In the genomic region with DNA sequence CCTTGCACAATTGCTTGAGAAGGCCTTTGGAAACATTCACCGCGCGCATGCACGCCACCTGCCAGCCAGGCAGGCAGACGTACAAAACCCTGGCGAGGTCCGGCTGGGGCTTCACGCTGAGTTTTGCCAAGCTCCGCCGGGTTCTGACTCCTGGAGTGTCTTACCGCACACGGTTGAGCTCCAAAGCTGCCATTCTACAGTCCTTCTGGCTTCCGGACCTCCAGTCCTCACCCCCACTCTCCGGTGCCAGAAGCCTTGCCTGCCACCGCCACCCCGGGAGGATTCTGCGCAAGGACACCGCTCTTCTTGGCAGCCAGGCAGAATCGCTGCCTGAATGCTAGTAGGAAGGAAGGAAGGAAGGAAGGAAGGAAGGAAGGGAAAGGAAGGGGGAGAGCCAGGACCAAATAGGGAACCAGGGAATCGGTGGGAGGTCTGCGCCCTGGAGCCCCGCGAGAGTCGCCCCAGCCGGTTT, we compare ENCODE assay signal across 9 mouse cellular contexts. TPM values are rescaled to one million over a fixed set of nuclear protein-coding genes. Genes with fewer than 3 reads are reported as not detected.
DNase-seq lines count a peak whose midpoint lies in the region; ATAC-seq and TF ChIP-seq lines count a peak whose summit lies in the region.
"Had no signal": no experiment of that assay in that cellular context is flagged by ENCODE, and none has a peak within 500 bp of the region (broad histone marks: within the 10 kb centered on the region; RNA-seq: fewer than 3 reads in every experiment).

No protein-coding gene starts in this region.

- H3K27me3 ChIP-seq in liver, adult 2 months (ENCODE audit: control insufficient read depth, insufficient read depth, low read length) = peaks cover 58% of the 10 kb centered on the region
- H3K27me3 ChIP-seq in liver, embryonic 12.5 days (replicated peaks) = peaks cover 99% of the 10 kb centered on the region
- peaks cover 89% of the 10 kb centered on the region for H3K27me3 ChIP-seq in embryonic facial prominence, embryonic 11.5 days (ENCODE audit: control insufficient read depth, insufficient read depth, low read length)
- H3K27me3 ChIP-seq in hindbrain, embryonic 14.5 days (ENCODE audit: control insufficient read depth, insufficient read depth, low read length) = peaks cover 98% of the 10 kb centered on the region
- peaks cover 83% of the 10 kb centered on the region for H3K27me3 ChIP-seq in neural tube, embryonic 14.5 days (ENCODE audit: control insufficient read depth, insufficient read depth, low read length)

- no peak overlapping the region for H3K27ac ChIP-seq in liver, adult 2 months (replicated peaks; ENCODE audit: insufficient read depth, low read depth, low read length)
- H3K27ac ChIP-seq in liver, embryonic 12.5 days = no peak overlapping the region
- no peak overlapping the region for H3K27ac ChIP-seq in embryonic facial prominence, embryonic 11.5 days (replicated peaks; ENCODE audit: low read depth, low read length)
- 0 out of 2 replicates have a peak overlapping the region, but pooled peaks have one; percentile 5 for H3K27ac ChIP-seq in hindbrain, embryonic 14.5 days
- no peak overlapping the region for H3K27ac ChIP-seq in neural tube, embryonic 14.5 days (ENCODE audit: low read depth, low read length)

- no peaks in the 10 kb centered on the region for H3K36me3 ChIP-seq in liver, adult 2 months (ENCODE audit: control insufficient read depth, insufficient read depth, low read length)
- no peaks in the 10 kb centered on the region for H3K36me3 ChIP-seq in liver, embryonic 12.5 days
- no peaks in the 10 kb centered on the region for H3K36me3 ChIP-seq in embryonic facial prominence, embryonic 11.5 days (replicated peaks; ENCODE audit: control insufficient read depth, insufficient read depth, low read depth, low read length)
- no peaks in the 10 kb centered on the region for H3K36me3 ChIP-seq in hindbrain, embryonic 14.5 days (replicated peaks; ENCODE audit: control insufficient read depth, insufficient read depth)
- no peaks in the 10 kb centered on the region for H3K36me3 ChIP-seq in neural tube, embryonic 14.5 days (ENCODE audit: control insufficient read depth, insufficient read depth, low read length)

- 2% methylated on average over 25 of the region's 25 CpGs for WGBS in liver, adult 2 months
- WGBS in liver, embryonic 12.5 days (ENCODE audit: insufficient replicate concordance) = 2% methylated on average over 25 of the region's 25 CpGs
- WGBS in embryonic facial prominence, embryonic 11.5 days = under 1% methylated on average over 25 of the region's 25 CpGs
- WGBS in hindbrain, embryonic 14.5 days = under 1% methylated on average over 25 of the region's 25 CpGs
- under 1% methylated on average over 25 of the region's 25 CpGs for WGBS in neural tube, embryonic 14.5 days

- no peak overlapping the region for H3K4me2 ChIP-seq in liver, embryonic 12.5 days
- H3K4me2 ChIP-seq in embryonic facial prominence, embryonic 11.5 days (ENCODE audit: low read depth, low read length) = peak overlapping the region; percentile 13; the same call in 1 of the 2 replicates
- H3K4me2 ChIP-seq in hindbrain, embryonic 14.5 days (replicated peaks) = peak overlapping the region; percentile 12
- H3K4me2 ChIP-seq in neural tube, embryonic 14.5 days (ENCODE audit: low read depth, low read length) = peak overlapping the region; percentile 8; the same call in 1 of the 2 replicates

- DNase-seq in liver, adult 2 months (ENCODE audit: extremely low read depth, low read depth, low spot score) = peak; percentile 34
- DNase-seq in embryonic facial prominence, embryonic 11.5 days (ENCODE audit: low spot score) = peak; percentile 45
- DNase-seq in hindbrain, embryonic 14.5 days (ENCODE audit: low spot score) = no peak
- no peak for DNase-seq in thymus, postnatal 14 days
- DNase-seq in urinary bladder, postnatal 14 days (ENCODE audit: low spot score) = no peak

- H3K9ac ChIP-seq in liver, adult 2 months (ENCODE audit: low read depth, low read length) = no peak overlapping the region
- H3K9ac ChIP-seq in liver, embryonic 12.5 days = no peak overlapping the region
- 0 out of 2 replicates have a peak overlapping the region, but pooled peaks have one; percentile 9 for H3K9ac ChIP-seq in embryonic facial prominence, embryonic 11.5 days (replicated peaks; ENCODE audit: low read length)
- no peak overlapping the region for H3K9ac ChIP-seq in hindbrain, embryonic 14.5 days
- H3K9ac ChIP-seq in neural tube, embryonic 14.5 days (replicated peaks; ENCODE audit: low read depth, low read length) = no peak overlapping the region

- no peak for ATAC-seq in liver, embryonic 12.5 days
- ATAC-seq in embryonic facial prominence, embryonic 11.5 days (replicated peaks; ENCODE audit: insufficient number of reproducible peaks, low FRiP score, low TSS enrichment, low read depth) = no peak
- ATAC-seq in hindbrain, embryonic 14.5 days (ENCODE audit: low FRiP score) = no peak
- no peak for ATAC-seq in neural tube, embryonic 14.5 days (ENCODE audit: low read depth)

- TF ChIP-seq POLR2A in liver, adult 2 months (IDR thresholded peaks at IDR 0.05; ENCODE audit: extremely low read depth, insufficient read depth, low read length) = no peak

- no peaks in the 10 kb centered on the region for H3K4me1 ChIP-seq in liver, adult 2 months (ENCODE audit: control insufficient read depth, insufficient read depth, low read length)
- peaks cover 16% of the 10 kb centered on the region for H3K4me1 ChIP-seq in liver, embryonic 12.5 days
- H3K4me1 ChIP-seq in embryonic facial prominence, embryonic 11.5 days (ENCODE audit: control insufficient read depth, insufficient read depth, low read length) = peaks cover 3% of the 10 kb centered on the region; the same call in 1 of the 2 replicates
- H3K4me1 ChIP-seq in hindbrain, embryonic 14.5 days (replicated peaks; ENCODE audit: control insufficient read depth, insufficient read depth, low read length) = peaks cover 7% of the 10 kb centered on the region; the same call in 1 of the 2 replicates
- H3K4me1 ChIP-seq in neural tube, embryonic 14.5 days (ENCODE audit: control insufficient read depth, insufficient read depth, low read length) = no peaks in the 10 kb centered on the region

- H3K79me2 ChIP-seq in liver, adult 2 months (ENCODE audit: control insufficient read depth, insufficient read depth, low read length) = no peaks in the 10 kb centered on the region

- no peak overlapping the region for H3K4me3 ChIP-seq in liver, adult 2 months (ENCODE audit: insufficient read depth, low read depth, low read length)
- H3K4me3 ChIP-seq in liver, embryonic 12.5 days = no peak overlapping the region
- peak overlapping the region; percentile 15; the same call in 1 of the 2 replicates for H3K4me3 ChIP-seq in embryonic facial prominence, embryonic 11.5 days (ENCODE audit: low read depth, low read length)
- H3K4me3 ChIP-seq in hindbrain, embryonic 14.5 days (replicated peaks; ENCODE audit: low read length) = peak overlapping the region; percentile 17
- no peak overlapping the region for H3K4me3 ChIP-seq in neural tube, embryonic 14.5 days (ENCODE audit: low read depth, low read length)
- H3K4me3 ChIP-seq: myocyte had no signal

- H3K9me3 ChIP-seq in liver, embryonic 12.5 days (replicated peaks) = peaks cover 5% of the 10 kb centered on the region; the same call in 1 of the 2 replicates
- peaks cover 2% of the 10 kb centered on the region; the same call in 1 of the 2 replicates for H3K9me3 ChIP-seq in embryonic facial prominence, embryonic 11.5 days (replicated peaks; ENCODE audit: control insufficient read depth, low read length)
- peaks cover 3% of the 10 kb centered on the region; the same call in 1 of the 2 replicates for H3K9me3 ChIP-seq in hindbrain, embryonic 14.5 days (ENCODE audit: control insufficient read depth, low read length)
- no peaks in the 10 kb centered on the region for H3K9me3 ChIP-seq in neural tube, embryonic 14.5 days (ENCODE audit: control insufficient read depth, low read length)

- no peak for TF ChIP-seq CTCF in liver, adult 2 months (IDR thresholded peaks at IDR 0.05; ENCODE audit: low read depth, low read length)

RNA-seq across cellular contexts. Expression of a gene that starts 3.0 kb away (rescaled TPM):
- not detected in 2 replicates for total RNA-seq in liver, adult 2 months (2014; rRNA removed)
- polyA plus RNA-seq in liver, adult 2 months (2012; rRNA removed) = not detected in 2 replicates
- polyA plus RNA-seq in liver, embryonic 12.5 days (2016; fragmentation: Nextera tagmentation; extraction: Ambion mirVana) = not detected in 2 replicates
- 2.3 and 2.7 TPM in 2 replicates for polyA plus RNA-seq in embryonic facial prominence, embryonic 11.5 days (2014; fragmentation: Nextera tagmentation; extraction: Ambion mirVana)
- 10.9 and 14.1 TPM in 2 replicates for polyA plus RNA-seq in hindbrain, embryonic 14.5 days (2014; fragmentation: Nextera tagmentation; extraction: Ambion mirVana)
- 6.5 and 8.3 TPM in 2 replicates for polyA plus RNA-seq in neural tube, embryonic 14.5 days (2014; fragmentation: Nextera tagmentation; extraction: Ambion mirVana)
- total RNA-seq: hematopoietic stem cell, adult 5-6 weeks had no signal
- polyA plus RNA-seq: myocyte had no signal

RNA-seq across cellular contexts. Expression of a gene that starts 47.4 kb away (rescaled TPM):
- total RNA-seq in liver, adult 2 months (2014; rRNA removed) = 0.34 and 0.55 TPM in 2 replicates
- polyA plus RNA-seq in liver, adult 2 months (2012; rRNA removed) = 2.1 and 2.4 TPM in 2 replicates
- polyA plus RNA-seq in liver, embryonic 12.5 days (2016; fragmentation: Nextera tagmentation; extraction: Ambion mirVana) = not detected in 2 replicates
- 2.5 and 2.7 TPM in 2 replicates for polyA plus RNA-seq in embryonic facial prominence, embryonic 11.5 days (2014; fragmentation: Nextera tagmentation; extraction: Ambion mirVana)
- 93.4 and 118 TPM in 2 replicates for polyA plus RNA-seq in hindbrain, embryonic 14.5 days (2014; fragmentation: Nextera tagmentation; extraction: Ambion mirVana)
- 49.3 and 62.2 TPM in 2 replicates for polyA plus RNA-seq in neural tube, embryonic 14.5 days (2014; fragmentation: Nextera tagmentation; extraction: Ambion mirVana)
- total RNA-seq: hematopoietic stem cell, adult 5-6 weeks had no signal
- polyA plus RNA-seq: myocyte had no signal

Comparison
In these comparisons a context has a peak if more than half of its experiments do, and no peak if none do; other contexts are left out.
1. DNase-seq: peak in liver, adult 2 months (single experiment) and embryonic facial prominence, embryonic 11.5 days (single experiment); none in hindbrain, embryonic 14.5 days (single experiment), thymus, postnatal 14 days (single experiment) and urinary bladder, postnatal 14 days (single experiment).
2. H3K4me3 ChIP-seq: peak in embryonic facial prominence, embryonic 11.5 days (single experiment) and hindbrain, embryonic 14.5 days (single experiment); none in liver, adult 2 months (single experiment), liver, embryonic 12.5 days (single experiment) and neural tube, embryonic 14.5 days (single experiment).
3. RNA of a gene that starts 47.4 kb away (polyA plus RNA-seq): 93.4 to 118 TPM in hindbrain, embryonic 14.5 days and 49.3 to 62.2 TPM in neural tube, embryonic 14.5 days; 2.5 to 2.7 TPM in embryonic facial prominence, embryonic 11.5 days, 2.1 to 2.4 TPM in liver, adult 2 months and not detected in liver, embryonic 12.5 days; every median in the first group is over 10 times any median in the second.